Mouse (Mus musculus) G1E (cell line): ENCODE data around the gene Rspry1.

Source experiments
- CTCF ChIP-seq: IDR thresholded peaks from 2 replicates; pipeline ENCODE4 v1.5.1; 2012; ENCODE audit warnings: low read depth, low read length, inconsistent platforms, mixed read lengths
- GATA1 ChIP-seq: IDR thresholded peaks from 2 replicates; pipeline ENCODE4 v1.6.1; 2012; ENCODE audit warnings: borderline replicate concordance, low read length, inconsistent platforms, mixed read lengths
- GATA2 ChIP-seq: IDR thresholded peaks from 2 replicates; pipeline ENCODE4 v1.6.1; 2012; ENCODE audit warnings: low read depth, low read length, inconsistent platforms, borderline replicate concordance
- POLR2AphosphoS5 ChIP-seq: IDR thresholded peaks from 2 replicates; pipeline ENCODE4 v1.6.1; 2012; ENCODE audit warnings: low read depth, low read length, inconsistent platforms; ENCODE audit not compliant: insufficient replicate concordance
- TAL1 ChIP-seq: conservative IDR thresholded peaks from 2 replicates; pipeline ENCODE4 v1.6.1; 2012; ENCODE audit warnings: low read depth, low read length, inconsistent platforms, mixed read lengths

DNA sequence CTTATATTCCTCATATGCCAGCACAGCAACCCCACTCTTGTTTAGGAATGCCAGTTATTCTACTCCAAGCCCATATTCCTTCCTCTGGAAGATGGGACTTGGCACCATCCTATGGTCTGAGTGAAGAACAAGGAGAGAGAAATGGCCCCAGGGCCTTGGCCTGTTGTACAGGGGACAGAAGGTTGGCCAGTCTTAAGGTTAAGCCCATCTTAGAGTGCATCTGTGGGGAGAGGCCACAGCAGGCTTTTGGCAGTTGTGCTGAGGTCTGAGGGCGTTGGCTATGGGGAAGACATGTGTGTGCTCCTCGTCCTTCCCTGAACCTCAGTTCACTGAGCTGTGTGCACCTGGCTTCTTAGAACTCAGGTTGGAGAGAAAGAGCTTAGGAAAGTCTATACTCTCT lies 49.0 kb upstream of the Rspry1 start:
- TF ChIP-seq CTCF (no peak), GATA1 (no peak), TAL1 (no peak), POLR2AphosphoS5 (no peak), GATA2 (no peak)
